Mouse (Mus musculus): ENCODE data around the gene Tmem217.

The Tmem217 gene

DNA sequence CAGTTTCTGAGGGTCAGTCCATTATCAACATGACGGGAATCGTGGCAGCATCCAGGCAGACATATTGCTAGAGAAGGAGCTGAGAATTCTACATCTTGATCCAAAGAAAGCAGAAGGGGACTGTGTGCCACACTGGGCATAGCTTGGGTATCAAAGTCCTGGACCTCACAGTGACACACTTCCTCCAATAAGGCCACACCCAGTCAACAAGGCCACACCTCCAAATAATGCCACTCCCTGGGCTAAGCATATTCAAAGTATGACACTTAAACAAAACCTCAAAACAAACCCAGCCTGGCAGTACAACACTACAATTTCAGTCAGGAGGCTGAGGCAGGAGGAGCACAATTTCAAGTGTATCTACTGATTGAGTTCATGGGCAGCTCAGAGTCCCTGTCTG lies 68.9 kb downstream of the Tmem217 start:
- Histone ChIP-seq H3K27me3 (ENCODE audit: insufficient read depth, low read length) (no peaks in the 10 kb centered on the region), H3K4me3 (replicated peaks; ENCODE audit: low read length) (no peak overlapping the region), H3K4me1 (replicated peaks; ENCODE audit: low read depth, low read length) (peaks cover 80% of the 10 kb centered on the region), H3K9me3 (ENCODE audit: low read length) (0 out of 2 replicates have a peak, but pooled peaks cover 5% of the 10 kb centered on the region), H3K36me3 (ENCODE audit: insufficient read depth, low read length) (no peaks in the 10 kb centered on the region)
- TF ChIP-seq POU5F1 (IDR thresholded peaks at IDR 0.05; ENCODE audit: borderline replicate concordance, low read length) (no peak), CTCF (conservative IDR thresholded peaks at IDR 0.05; ENCODE audit: low read length) (no peak), NANOG (IDR thresholded peaks at IDR 0.05; ENCODE audit: borderline replicate concordance, low read length) (no peak)

DNA sequence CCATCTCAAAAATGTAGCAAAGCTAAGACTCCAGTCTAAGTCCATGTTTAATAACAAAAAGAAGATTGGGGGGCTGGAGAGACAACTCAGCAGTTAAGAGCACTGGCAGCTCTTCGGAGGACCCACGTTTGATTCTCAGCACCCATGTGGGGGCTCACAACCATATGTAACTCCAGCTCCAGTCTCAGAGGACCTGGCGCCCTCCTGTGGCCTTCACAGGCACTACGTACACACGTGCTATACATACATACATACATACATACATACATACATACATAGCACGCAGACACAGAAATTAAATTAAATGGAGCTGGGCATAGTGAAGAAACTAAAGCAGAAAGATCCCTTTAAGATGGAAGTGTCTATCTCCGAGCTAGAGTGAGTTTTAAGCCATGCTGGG lies 69.6 kb downstream of the Tmem217 start:
- Histone ChIP-seq H3K27me3 (ENCODE audit: insufficient read depth, low read length) (no peaks in the 10 kb centered on the region), H3K9me3 (ENCODE audit: low read length) (0 out of 2 replicates have a peak, but pooled peaks cover 5% of the 10 kb centered on the region), H3K36me3 (ENCODE audit: insufficient read depth, low read length) (no peaks in the 10 kb centered on the region), H3K4me1 (replicated peaks; ENCODE audit: low read depth, low read length) (peaks cover 82% of the 10 kb centered on the region), H3K4me3 (replicated peaks; ENCODE audit: low read length) (no peak overlapping the region)
- TF ChIP-seq POU5F1 (IDR thresholded peaks at IDR 0.05; ENCODE audit: borderline replicate concordance, low read length) (no peak), CTCF (conservative IDR thresholded peaks at IDR 0.05; ENCODE audit: low read length) (peak; percentile 48), NANOG (IDR thresholded peaks at IDR 0.05; ENCODE audit: borderline replicate concordance, low read length) (no peak)

DNA sequence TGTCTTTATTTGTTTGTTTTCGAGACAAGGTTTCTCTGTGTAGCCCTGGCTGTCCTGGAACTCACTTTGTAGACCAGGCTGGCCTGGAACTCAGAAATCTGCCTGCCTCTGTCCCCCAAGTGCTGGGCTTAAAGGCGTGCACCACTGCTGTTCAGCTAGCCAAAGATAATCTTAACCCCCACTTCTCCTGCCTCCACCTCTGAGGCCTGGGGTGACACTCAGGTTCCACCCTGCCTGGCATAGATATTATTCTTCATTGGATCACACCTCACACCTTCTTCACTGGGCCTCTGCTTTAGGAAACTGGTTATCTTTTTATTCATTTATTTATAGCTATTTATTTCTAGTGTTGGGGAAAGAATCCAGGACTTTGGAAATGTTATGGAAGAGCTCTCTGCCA lies 71.9 kb downstream of the Tmem217 start:
- H3K27me3 ChIP-seq (ENCODE audit: insufficient read depth, low read length), result no peaks in the 10 kb centered on the region
- H3K4me1 ChIP-seq (replicated peaks; ENCODE audit: low read depth, low read length), result peaks cover 82% of the 10 kb centered on the region
- TF ChIP-seq POU5F1 (IDR thresholded peaks at IDR 0.05; ENCODE audit: borderline replicate concordance, low read length), result no peak
- TF ChIP-seq CTCF (conservative IDR thresholded peaks at IDR 0.05; ENCODE audit: low read length), result no peak
- no peak for TF ChIP-seq NANOG (IDR thresholded peaks at IDR 0.05; ENCODE audit: borderline replicate concordance, low read length)
- H3K36me3 ChIP-seq (ENCODE audit: insufficient read depth, low read length), result no peaks in the 10 kb centered on the region
- H3K9me3 ChIP-seq (ENCODE audit: low read length), result 0 out of 2 replicates have a peak, but pooled peaks cover 5% of the 10 kb centered on the region
- no peak overlapping the region for H3K4me3 ChIP-seq (replicated peaks; ENCODE audit: low read length)

DNA sequence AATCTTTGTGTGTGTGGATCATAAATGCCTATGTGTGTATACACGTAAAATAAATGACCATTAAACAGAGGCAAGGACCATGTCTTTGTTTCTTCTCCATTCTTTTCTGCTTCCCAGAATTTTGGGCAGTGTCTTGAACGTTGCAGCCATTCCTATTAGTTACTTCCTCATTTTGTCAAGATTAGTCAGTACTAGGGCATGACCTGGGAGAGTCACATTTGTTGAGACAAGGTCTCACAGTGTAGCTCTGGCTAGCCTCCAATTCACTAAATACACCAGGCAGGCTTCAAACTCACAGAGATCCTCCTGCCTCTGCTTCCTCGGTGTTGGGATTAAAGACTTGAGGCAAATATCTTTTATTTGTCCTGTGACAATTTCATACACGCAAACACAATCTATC lies 73.9 kb downstream of the Tmem217 start:
- Histone ChIP-seq H3K27me3 (ENCODE audit: insufficient read depth, low read length) (no peaks in the 10 kb centered on the region), H3K9me3 (ENCODE audit: low read length) (0 out of 2 replicates have a peak, but pooled peaks cover 5% of the 10 kb centered on the region), H3K36me3 (ENCODE audit: insufficient read depth, low read length) (no peaks in the 10 kb centered on the region), H3K4me3 (replicated peaks; ENCODE audit: low read length) (no peak overlapping the region), H3K4me1 (replicated peaks; ENCODE audit: low read depth, low read length) (peaks cover 88% of the 10 kb centered on the region)
- TF ChIP-seq NANOG (IDR thresholded peaks at IDR 0.05; ENCODE audit: borderline replicate concordance, low read length) (no peak), CTCF (conservative IDR thresholded peaks at IDR 0.05; ENCODE audit: low read length) (no peak), POU5F1 (IDR thresholded peaks at IDR 0.05; ENCODE audit: borderline replicate concordance, low read length) (no peak)

DNA sequence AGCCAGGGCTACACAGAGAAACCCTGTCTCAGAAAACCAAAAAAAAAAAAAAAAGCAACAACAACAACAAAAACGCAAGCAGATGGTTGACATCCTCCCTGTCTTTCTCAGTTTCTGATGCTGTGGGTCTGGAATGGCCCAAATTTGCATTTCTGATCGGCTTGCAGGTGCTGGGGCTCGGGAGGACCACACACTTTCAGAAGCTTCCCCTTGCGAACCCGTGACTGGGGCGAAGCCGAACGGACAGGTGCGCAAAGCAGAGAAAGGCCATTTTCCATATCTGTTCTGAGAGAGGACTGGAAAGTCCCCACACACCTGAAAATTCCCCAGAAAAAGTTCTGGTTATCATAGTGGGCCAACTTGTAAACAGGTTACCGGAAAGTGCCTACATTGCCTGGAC lies 74.8 kb downstream of the Tmem217 start:
- H3K36me3 ChIP-seq (ENCODE audit: insufficient read depth, low read length), result no peaks in the 10 kb centered on the region
- H3K4me1 ChIP-seq (replicated peaks; ENCODE audit: low read depth, low read length), result peaks cover 92% of the 10 kb centered on the region
- no peaks in the 10 kb centered on the region for H3K27me3 ChIP-seq (ENCODE audit: insufficient read depth, low read length)
- no peak overlapping the region for H3K4me3 ChIP-seq (replicated peaks; ENCODE audit: low read length)
- 0 out of 2 replicates have a peak, but pooled peaks cover 2% of the 10 kb centered on the region for H3K9me3 ChIP-seq (ENCODE audit: low read length)
- TF ChIP-seq CTCF (conservative IDR thresholded peaks at IDR 0.05; ENCODE audit: low read length) (no peak), NANOG (IDR thresholded peaks at IDR 0.05; ENCODE audit: borderline replicate concordance, low read length) (no peak), POU5F1 (IDR thresholded peaks at IDR 0.05; ENCODE audit: borderline replicate concordance, low read length) (no peak)

DNA sequence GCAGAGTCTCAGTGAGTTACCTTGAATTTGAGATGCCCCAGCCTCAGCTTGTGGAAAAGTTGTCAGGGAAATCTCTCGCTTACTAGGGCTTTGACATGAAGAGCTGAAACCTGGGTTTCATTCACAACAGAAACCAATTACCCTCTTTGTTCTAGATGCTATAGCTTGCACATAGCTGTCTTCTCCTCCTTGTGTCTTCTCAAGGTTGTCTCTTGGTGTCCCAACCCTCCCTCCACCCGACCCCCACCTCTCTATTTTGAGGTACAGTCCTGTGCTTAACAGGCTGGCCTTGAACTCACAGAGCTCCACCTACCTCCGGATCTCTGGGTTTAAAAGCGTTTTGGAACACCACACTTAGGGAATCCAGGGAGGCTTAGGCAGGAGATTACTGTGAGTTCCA lies 75.7 kb downstream of the Tmem217 start:
- H3K36me3 ChIP-seq (ENCODE audit: insufficient read depth, low read length), result no peaks in the 10 kb centered on the region
- TF ChIP-seq NANOG (IDR thresholded peaks at IDR 0.05; ENCODE audit: borderline replicate concordance, low read length) (0 out of 2 replicates have a peak, but pooled peaks have one; percentile 15), CTCF (conservative IDR thresholded peaks at IDR 0.05; ENCODE audit: low read length) (no peak)
- H3K27me3 ChIP-seq (ENCODE audit: insufficient read depth, low read length), result no peaks in the 10 kb centered on the region
- H3K4me3 ChIP-seq (replicated peaks; ENCODE audit: low read length), result no peak overlapping the region
- no peaks in the 10 kb centered on the region for H3K9me3 ChIP-seq (ENCODE audit: low read length)
- peaks cover 91% of the 10 kb centered on the region for H3K4me1 ChIP-seq (replicated peaks; ENCODE audit: low read depth, low read length)

All from E14TG2a.4 (cell line).